Mouse (Mus musculus) thymus, postnatal 25 days (tissue): ENCODE data around the gene Shc2.

ENCODE experiments used
- DNase-seq: peaks from one replicate; pipeline ENCODE4 v3.0.0; 2022

Gene Shc2

DNA sequence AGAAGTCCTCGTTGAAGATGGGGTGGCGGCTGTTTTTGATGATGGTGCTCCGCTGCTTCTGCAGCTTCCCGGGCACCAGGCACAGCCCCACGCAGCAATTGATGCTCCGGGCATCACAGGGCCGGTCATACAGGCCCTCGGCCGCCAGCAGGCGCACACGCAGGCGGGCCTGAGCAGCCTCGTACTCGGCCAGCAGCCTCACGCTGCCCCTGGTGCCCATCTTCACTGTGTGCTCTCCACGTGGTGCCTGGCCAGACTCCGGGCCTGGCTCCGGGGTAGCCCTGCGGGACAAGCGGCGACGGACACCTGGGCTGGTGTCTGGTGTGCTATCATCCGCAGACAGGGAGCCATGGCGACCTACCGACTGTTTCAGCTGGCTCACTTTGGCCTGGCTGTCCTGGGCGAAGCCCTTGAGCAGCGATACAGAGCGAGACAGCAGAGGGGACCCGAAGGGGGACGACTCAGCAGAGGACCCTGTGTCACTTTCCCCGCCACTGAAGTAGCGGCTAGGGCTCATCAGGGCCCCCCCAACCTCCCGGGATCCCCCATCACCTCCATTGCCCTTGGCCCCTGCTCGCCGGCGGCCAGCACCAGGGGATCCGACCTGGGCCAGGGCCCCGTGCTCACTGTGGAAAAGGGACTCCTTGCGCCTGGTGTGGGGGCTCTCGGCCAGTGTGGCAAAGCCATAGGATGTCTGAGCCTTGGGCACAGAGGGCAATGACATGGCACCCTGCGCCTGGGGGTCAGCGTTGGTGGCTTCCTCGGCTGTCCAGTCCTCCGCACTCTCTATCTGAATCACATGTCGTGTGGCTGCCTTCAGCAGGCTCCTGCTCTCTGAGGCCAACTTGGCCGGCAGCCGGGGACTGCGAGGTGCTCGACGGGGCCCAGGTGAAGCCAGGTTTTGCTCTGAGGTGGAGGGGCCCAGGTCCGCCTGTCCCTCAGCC is 25.3 kb downstream of the Shc2 start:
- no peak for DNase-seq

- no peak for DNase-seq
Measured at GRCm38 (mm10) chr10:79611296-79611695, 26.4 kb downstream of the Shc2 start.

- no peak for DNase-seq
Measured at GRCm38 (mm10) chr10:79609276-79609675, 28.4 kb downstream of the Shc2 start.

DNA sequence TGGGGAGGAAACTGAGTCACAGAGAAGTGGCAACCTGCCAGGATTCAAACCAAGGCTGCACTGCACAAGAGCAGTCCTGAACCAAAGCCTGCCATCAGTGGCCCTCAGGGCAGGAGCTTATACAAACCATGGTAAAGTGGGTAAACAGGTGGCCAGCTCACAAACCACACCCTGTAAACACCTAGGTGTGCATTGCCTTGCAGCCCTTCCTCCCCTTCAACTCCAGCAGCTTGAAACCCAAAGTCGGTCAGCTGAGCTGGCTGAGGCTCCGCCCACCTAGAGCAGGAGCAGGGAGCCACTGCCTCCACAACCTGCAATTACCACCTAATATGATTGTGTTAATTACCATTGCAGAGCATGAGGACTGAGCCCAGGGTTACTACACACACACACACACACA is 29.8 kb downstream of the Shc2 start:
- DNase-seq, result no peak

- DNase-seq, result no peak
Measured at GRCm38 (mm10) chr10:79606537-79606936, 31.2 kb downstream of the Shc2 start.

DNA sequence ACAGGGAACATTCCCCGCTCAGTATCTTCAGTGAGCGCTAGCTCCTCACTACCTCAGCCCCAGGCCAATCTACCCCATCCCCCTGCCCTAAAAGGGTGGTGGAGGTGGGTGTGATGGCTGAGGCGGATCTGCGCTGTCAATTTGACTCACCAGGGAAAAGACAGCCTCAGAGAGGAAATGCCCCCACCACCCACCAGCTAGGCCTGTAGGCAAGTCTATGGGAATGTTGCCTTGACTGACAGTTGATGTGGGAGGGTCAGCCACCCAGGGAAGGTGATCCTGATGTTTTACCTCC is 39.8 kb downstream of the Shc2 start:
- no peak for DNase-seq

DNA sequence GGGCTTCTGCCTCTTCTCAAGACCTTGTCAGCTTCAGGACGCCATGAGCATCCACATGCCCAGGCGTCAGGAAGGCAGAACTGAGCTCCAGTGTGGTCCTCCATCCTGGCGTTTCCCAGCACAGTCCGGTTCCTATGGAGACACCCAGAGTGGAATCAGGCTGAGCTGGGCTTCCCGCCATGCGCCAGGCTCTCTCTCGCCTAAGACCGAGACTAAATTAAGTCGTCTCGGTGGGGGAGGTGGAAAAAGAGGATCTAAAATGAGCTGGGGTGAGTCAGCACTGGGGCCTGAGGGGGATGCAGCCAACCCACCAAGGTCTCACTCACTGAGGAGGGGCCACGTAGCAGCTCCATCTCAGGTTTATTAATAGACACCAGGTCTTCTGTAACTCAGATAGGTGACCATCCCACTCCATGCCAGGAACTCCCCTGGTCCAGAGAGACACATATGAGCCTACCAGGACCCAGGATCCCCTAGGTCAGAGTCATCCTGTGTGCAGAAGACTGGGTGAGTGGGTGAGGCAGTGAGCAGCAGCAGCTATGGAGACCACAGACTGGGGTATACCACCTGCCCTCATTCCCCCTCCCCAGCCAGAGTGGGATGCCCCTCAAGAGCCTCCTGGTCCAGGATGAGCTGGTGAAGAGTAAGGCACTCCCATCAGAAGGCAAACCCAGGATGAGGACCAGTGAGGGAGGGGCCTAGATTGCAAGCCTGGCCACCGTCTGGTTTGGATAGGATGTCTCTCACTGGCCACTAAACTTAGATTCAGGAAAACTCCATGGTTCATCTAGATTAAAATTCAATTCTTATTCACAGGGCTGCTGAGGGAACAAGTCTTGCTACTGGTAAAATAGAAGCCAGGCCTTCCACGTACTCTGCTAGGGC is 40.4 kb downstream of the Shc2 start:
- no peak for DNase-seq

GRCm38 (mm10) chr10:79595590-79595929 is 42.2 kb downstream of the Shc2 start:
- DNase-seq, result no peak

- peak; percentile 30 for DNase-seq
Measured at GRCm38 (mm10) chr10:79594872-79595589, 42.7 kb downstream of the Shc2 start.

DNA sequence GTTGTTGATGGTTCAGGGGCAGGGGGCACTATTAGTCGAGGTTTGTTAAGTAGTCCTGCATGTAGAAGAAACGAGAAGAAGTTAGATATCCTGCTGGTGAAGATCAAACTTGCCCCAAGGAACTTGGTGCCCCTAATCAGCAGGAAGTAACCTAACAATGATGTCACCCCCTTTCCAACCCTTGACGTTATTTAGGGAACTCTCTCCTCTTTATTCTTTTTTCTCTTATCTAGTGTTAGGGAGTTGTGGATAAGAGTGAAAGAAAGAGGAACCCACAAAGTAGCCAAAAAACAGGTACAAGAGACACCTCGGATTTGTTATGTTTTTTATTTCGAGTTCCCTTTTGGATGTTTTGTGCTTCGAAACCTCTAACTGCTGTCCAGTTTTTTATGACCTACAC is 43.6 kb downstream of the Shc2 start:
- no peak for DNase-seq

DNA sequence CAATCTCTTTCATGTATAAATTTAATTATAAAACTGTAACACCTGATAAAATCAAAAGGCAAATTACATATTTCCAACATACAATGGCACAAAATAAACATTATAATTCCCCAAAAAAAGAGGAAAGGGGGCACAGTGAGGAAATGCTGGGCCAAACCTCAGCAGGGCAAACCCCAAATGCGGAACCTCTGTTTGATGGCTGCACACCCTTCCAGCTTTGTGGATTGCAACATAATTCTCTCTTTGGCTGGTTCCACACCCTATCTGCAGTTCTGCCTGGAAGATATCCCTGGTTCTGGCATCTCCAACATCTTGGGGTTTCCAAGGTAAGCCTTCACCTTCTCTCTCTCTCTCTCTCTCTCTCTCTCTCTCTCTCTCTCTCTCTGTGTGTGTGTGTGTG is 47.0 kb downstream of the Shc2 start:
- DNase-seq, result no peak

- no peak for DNase-seq
Measured at GRCm38 (mm10) chr10:79587752-79588126, 50.0 kb downstream of the Shc2 start.

DNA sequence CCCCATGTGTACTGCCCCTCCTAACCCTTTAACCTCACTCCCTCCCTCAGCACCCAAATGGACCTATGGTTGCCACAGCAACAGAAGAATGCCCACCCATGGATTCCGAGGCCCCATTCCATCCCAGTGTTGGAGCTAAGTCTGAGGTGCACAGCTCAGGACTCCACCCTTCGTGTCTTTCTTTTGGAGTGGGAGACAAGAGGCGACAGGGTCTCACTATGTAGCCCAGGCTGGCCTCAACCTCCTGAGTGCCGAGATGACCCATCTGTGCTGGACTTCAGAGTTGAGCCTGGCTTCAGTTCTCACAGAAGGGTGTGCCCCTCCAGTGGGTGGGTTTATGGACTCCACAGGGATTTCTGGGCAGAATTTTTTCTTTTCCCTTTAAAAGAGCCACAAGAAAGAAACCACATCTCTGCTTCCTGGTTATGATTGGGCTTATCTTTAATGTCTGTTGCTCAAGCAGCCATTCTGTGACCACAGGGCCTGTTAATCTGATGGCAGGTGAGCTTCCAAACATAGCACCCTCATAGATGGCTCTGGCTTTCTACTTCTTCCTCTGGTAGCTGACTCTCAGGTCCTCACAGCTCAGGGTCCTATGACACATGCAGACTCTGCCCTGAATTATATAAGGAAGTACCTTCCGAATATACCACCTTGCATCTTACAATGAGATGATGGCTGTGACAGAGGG is 50.5 kb downstream of the Shc2 start, which contains the start of gene Theg:
Gene Theg (minus strand): TSS at position 271 of the 691 bp plus-strand sequence.
- no peak for DNase-seq

- no peak for DNase-seq
Measured at GRCm38 (mm10) chr10:79586243-79586642, 51.5 kb downstream of the Shc2 start.

DNA sequence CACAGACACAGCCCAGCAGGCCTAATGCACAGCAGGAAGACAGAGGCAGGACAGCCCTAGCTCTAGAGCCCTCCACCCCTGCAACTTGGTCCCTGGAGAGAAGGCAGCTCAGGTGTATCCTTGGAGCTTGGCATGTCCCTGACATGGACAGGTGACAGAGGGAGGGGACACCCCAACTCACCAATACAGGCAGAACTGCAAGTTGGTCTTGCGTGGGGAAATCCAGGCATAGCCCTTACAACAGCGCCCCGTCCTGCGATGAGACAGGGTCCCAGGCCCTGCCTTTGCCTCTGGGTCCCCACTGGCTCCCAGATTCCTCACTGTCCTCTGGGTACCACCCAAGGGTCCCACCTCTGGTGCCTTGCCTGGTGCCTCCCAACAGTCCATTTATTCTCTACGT is 52.0 kb downstream of the Shc2 start:
- DNase-seq, result no peak

DNA sequence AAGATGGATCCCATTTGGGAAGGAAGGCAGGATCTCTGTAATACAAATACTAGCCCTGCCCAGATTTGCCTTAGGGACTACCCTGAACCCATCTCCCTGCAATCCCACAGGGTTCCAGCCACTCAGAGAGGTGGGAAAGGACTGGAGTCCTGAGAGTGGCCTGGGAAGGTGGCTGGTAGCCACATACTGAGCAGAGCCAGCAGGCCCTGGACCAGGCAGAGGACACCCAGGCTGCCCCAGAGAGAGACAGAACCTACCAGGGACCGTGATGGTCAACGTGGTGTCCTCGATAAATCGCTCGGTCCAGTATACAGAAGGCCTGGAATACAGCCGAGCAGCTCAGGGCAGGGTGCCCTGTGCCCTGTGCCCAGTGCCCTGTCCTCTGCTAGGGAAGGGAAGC is 52.6 kb downstream of the Shc2 start:
- DNase-seq, result no peak

DNA sequence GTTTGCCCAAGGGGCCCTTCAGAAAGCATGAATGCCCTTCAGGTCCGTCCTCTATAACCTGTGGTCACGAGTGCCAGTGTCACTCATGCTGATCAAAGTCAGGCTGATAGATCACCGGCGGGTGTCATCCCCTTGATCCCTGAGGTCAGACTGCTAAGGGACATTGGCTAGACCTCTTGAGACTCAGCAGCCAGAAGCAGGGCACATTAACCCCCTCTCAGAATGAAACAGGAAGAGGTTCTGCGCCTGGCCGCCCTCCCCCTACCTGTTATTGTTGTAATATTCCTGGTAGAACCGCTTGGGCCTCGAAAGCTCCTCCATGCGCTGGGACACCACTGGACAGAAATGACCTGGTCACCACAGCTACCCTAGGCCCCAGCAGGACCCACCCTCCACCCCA is 53.3 kb downstream of the Shc2 start:
- no peak for DNase-seq

DNA sequence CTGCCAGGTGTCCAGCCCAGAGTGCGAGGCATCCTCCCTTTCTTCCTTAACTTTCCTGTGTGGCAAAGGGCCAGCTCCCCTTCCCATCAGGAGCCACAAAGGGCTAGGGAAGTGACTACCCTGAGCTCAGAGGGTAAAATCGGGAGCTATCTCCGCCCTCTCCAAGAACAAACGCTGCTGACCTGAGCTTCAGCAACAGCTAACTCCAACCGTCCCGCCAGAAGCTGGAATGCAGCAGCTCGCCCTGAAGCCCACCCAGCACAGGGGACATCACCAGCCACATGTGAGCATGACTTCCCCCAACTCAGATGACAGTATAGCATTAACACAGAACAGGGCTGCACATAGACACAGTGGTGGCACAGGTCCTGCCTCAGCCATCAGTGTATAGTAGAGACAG is 53.7 kb downstream of the Shc2 start:
- DNase-seq, result no peak

GRCm38 (mm10) chr10:79581501-79581900 is 56.2 kb downstream of the Shc2 start:
- DNase-seq, result no peak

- DNase-seq, result peak; percentile 47
Measured at GRCm38 (mm10) chr10:79580811-79581210, 56.9 kb downstream of the Shc2 start.

- no peak for DNase-seq
Measured at GRCm38 (mm10) chr10:79580356-79580755, 57.4 kb downstream of the Shc2 start.

GRCm38 (mm10) chr10:79579781-79580180 is 57.9 kb downstream of the Shc2 start:
- no peak for DNase-seq

- DNase-seq, result no peak
Measured at GRCm38 (mm10) chr10:79578891-79579290, 58.8 kb downstream of the Shc2 start.
